Mouse (Mus musculus) midbrain, embryonic 16.5 days (tissue): ENCODE results near the gene Ablim2. TPM values are rescaled to one million over a fixed set of nuclear protein-coding genes. Genes with fewer than 3 reads are reported as not detected.

ENCODE experiments used
- ATAC-seq: fragments of 200-750 bp; cut with Nextera tagmentation; 2 replicates; pipeline ENCODE4 v1.8.0; 2017; ENCODE audit warnings: moderate TSS enrichment
- H3K27ac ChIP-seq: fragments of 300-500 bp; sonication (generic); 2 replicates; pipeline ENCODE4 v1.5.1; 2014; ENCODE audit warnings: mild to moderate bottlenecking, low read length, mixed read lengths
- H3K27me3 ChIP-seq: fragments of 300-500 bp; sonication (generic); 2 replicates; pipeline ENCODE4 v1.6.1; 2014; ENCODE audit warnings: low read depth, low read length, mixed read lengths; ENCODE audit not compliant: control insufficient read depth, insufficient read depth
- H3K36me3 ChIP-seq: fragments of 300-500 bp; sonication (generic); 2 replicates; pipeline ENCODE4 v1.6.1; 2014; ENCODE audit warnings: mild to moderate bottlenecking, low read length, moderate library complexity, mixed read lengths; ENCODE audit not compliant: control insufficient read depth, insufficient read depth
- H3K4me1 ChIP-seq: fragments of 300-500 bp; sonication (generic); 2 replicates; pipeline ENCODE4 v1.6.1; 2014; ENCODE audit warnings: mild to moderate bottlenecking, low read length, mixed read lengths; ENCODE audit not compliant: control insufficient read depth, insufficient read depth
- H3K4me2 ChIP-seq: fragments of 300-500 bp; sonication (generic); 2 replicates; pipeline ENCODE4 v1.6.1; 2014; ENCODE audit warnings: mild to moderate bottlenecking, low read length, mixed read lengths
- H3K4me3 ChIP-seq: fragments of 300-500 bp; sonication (generic); 2 replicates; pipeline ENCODE4 v1.5.1; 2014; ENCODE audit warnings: low read depth, mild to moderate bottlenecking, low read length, moderate library complexity, mixed read lengths
- H3K9ac ChIP-seq: fragments of 300-500 bp; sonication (generic); 2 replicates; pipeline ENCODE4 v1.6.1; 2014; ENCODE audit warnings: low read depth, low read length, mixed read lengths
- H3K9me3 ChIP-seq: fragments of 300-500 bp; sonication (generic); replicated peaks from 2 replicates; pipeline ENCODE4 v1.6.1; 2014; ENCODE audit warnings: mild to moderate bottlenecking, low read length, mixed read lengths; ENCODE audit not compliant: control insufficient read depth, poor library complexity, severe bottlenecking
- WGBS: fragments of 180-500 bp; shearing (Covaris S2); extraction: QIAGEN DNeasy Blood & Tissue Kit; methylation state at CpG from one replicate; pipeline ENCODE4 v1.1.7; 2014; 5-methylcytosine and 5-hydroxymethylcytosine counted together
- polyA plus RNA-seq: library from polyadenylated mRNA; unstranded; fragments of >200 nt; fragmentation: Nextera tagmentation; extraction: Ambion mirVana; gene quantifications from 2 replicates; pipeline ENCODE4 v1.2.1, GENCODE M21; 2015

Gene Ablim2
- polyA plus RNA-seq, 1 experiment from 2014 or later = 36.2 TPM

GRCm38 (mm10) chr5:35920076-35920475 is 162.4 kb downstream of the Ablim2 start:
- 22% methylated on average over 4 of the region's 4 CpGs for WGBS
- no peak for ATAC-seq
- peaks cover 52% of the 10 kb centered on the region for H3K4me1 ChIP-seq
- no peak overlapping the region for H3K27ac ChIP-seq
- no peaks in the 10 kb centered on the region for H3K9me3 ChIP-seq
- no peak overlapping the region for H3K9ac ChIP-seq
- H3K4me2 ChIP-seq = no peak overlapping the region
- no peak overlapping the region for H3K4me3 ChIP-seq
- H3K27me3 ChIP-seq = no peaks in the 10 kb centered on the region
- no peaks in the 10 kb centered on the region for H3K36me3 ChIP-seq

DNA sequence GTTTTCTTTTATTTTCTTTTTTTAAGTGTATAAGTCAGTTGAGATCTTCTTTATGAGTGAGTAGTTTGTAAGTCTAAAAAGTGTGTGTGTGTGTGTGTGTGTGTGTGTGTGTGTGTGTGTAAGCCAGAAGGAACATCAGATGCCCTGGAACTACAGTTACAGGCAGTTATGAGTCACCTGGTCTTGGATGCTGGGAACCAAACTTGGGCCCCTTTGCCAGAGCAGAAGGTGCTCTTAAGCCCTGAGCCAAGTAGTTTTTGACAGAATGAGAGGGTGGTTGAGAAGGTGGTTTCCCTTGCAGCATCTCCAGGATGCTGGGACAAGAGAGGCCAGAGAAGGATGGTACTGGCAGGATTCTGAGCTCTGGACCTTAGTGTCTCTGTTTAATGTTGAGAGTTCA is 162.9 kb downstream of the Ablim2 start:
- H3K27ac ChIP-seq = no peak overlapping the region
- no peaks in the 10 kb centered on the region for H3K27me3 ChIP-seq
- no peaks in the 10 kb centered on the region for H3K36me3 ChIP-seq
- H3K4me2 ChIP-seq = no peak overlapping the region
- H3K9ac ChIP-seq = no peak overlapping the region
- ATAC-seq = no peak
- H3K4me1 ChIP-seq = peaks cover 51% of the 10 kb centered on the region
- no peaks in the 10 kb centered on the region for H3K9me3 ChIP-seq
- H3K4me3 ChIP-seq = no peak overlapping the region

DNA sequence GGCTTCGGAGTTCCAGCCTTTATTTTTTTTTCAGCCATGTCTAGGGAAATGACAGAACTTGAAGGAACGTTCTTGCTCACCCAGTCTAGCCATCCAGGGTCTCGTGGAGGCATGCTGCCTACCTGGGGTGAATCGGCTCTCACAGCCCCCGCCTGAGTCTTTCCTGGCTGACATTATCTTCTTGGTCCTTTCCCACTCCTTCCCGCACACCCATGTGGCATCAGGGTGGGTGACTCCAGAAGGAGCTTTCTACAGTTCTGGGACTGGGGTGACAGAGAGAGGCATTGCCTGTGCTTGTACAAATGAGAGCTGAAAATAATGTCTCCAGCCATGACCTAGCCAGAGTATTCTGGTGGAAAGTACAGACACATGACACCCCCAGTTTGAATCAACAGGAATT is 163.5 kb downstream of the Ablim2 start:
- 78% methylated on average over 6 of the region's 6 CpGs for WGBS
- Histone ChIP-seq H3K9me3 (no peaks in the 10 kb centered on the region), H3K4me1 (peaks cover 53% of the 10 kb centered on the region), H3K9ac (no peak overlapping the region), H3K27me3 (no peaks in the 10 kb centered on the region), H3K36me3 (no peaks in the 10 kb centered on the region), H3K4me3 (no peak overlapping the region), H3K27ac (peak overlapping the region; percentile 52; the same call in 1 of the 2 replicates), H3K4me2 (no peak overlapping the region)
- no peak for ATAC-seq

GRCm38 (mm10) chr5:35921595-35922254 is 164.0 kb downstream of the Ablim2 start:
- Histone ChIP-seq H3K27me3 (no peaks in the 10 kb centered on the region), H3K36me3 (no peaks in the 10 kb centered on the region), H3K9me3 (no peaks in the 10 kb centered on the region), H3K4me2 (no peak overlapping the region), H3K4me1 (peaks cover 55% of the 10 kb centered on the region), H3K27ac (no peak overlapping the region), H3K9ac (no peak overlapping the region), H3K4me3 (no peak overlapping the region)
- 50% methylated on average over 10 of the region's 10 CpGs for WGBS
- no peak for ATAC-seq

- ATAC-seq = no peak
- 94% methylated on average over 6 of the region's 6 CpGs for WGBS
- no peak overlapping the region for H3K4me3 ChIP-seq
- no peak overlapping the region for H3K4me2 ChIP-seq
- H3K9me3 ChIP-seq = no peaks in the 10 kb centered on the region
- H3K4me1 ChIP-seq = peaks cover 49% of the 10 kb centered on the region
- no peaks in the 10 kb centered on the region for H3K27me3 ChIP-seq
- H3K36me3 ChIP-seq = no peaks in the 10 kb centered on the region
- H3K9ac ChIP-seq = no peak overlapping the region
- H3K27ac ChIP-seq = no peak overlapping the region
Observed at GRCm38 (mm10) chr5:35923448-35923847, 165.8 kb downstream of the Ablim2 start.

DNA sequence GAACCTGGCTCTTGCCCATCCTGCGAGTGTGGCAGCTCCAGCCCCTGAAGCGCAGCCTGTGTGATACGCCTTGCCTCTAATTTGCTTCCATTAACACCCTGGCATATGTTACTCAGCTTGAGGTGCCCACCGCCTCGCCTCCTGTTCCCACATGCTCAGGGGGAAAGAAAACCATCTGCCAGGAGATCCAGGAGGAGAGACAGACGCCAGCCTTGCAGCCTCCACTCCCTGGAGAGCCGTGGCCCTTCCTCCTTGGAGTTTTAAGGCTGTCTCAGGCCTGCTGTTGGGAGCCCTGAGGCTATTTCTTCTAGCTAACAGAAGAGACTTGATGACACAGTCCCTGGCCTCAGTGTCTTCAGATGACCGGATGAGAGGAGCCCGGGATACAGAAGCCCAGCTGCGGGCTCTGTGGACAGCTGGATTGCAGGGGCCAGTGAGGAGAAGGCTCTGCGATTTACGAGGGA is 167.5 kb downstream of the Ablim2 start:
- H3K27ac ChIP-seq = 0 out of 2 replicates have a peak overlapping the region, but pooled peaks have one; percentile 39
- H3K4me2 ChIP-seq = no peak overlapping the region
- no peak overlapping the region for H3K4me3 ChIP-seq
- H3K9ac ChIP-seq = no peak overlapping the region
- WGBS = 36% methylated on average over 12 of the region's 12 CpGs
- H3K4me1 ChIP-seq = peaks cover 40% of the 10 kb centered on the region
- H3K27me3 ChIP-seq = no peaks in the 10 kb centered on the region
- H3K9me3 ChIP-seq = no peaks in the 10 kb centered on the region
- H3K36me3 ChIP-seq = no peaks in the 10 kb centered on the region
- no peak for ATAC-seq

- Histone ChIP-seq H3K36me3 (no peaks in the 10 kb centered on the region), H3K4me1 (peaks cover 38% of the 10 kb centered on the region), H3K4me2 (no peak overlapping the region), H3K9ac (no peak overlapping the region), H3K4me3 (no peak overlapping the region), H3K27me3 (no peaks in the 10 kb centered on the region), H3K9me3 (no peaks in the 10 kb centered on the region), H3K27ac (no peak overlapping the region)
- WGBS = 58% methylated on average over 8 of the region's 8 CpGs
- no peak for ATAC-seq
Observed at GRCm38 (mm10) chr5:35926511-35926910, 168.8 kb downstream of the Ablim2 start.

GRCm38 (mm10) chr5:35931296-35931695 is 173.6 kb downstream of the Ablim2 start:
- Histone ChIP-seq H3K4me2 (no peak overlapping the region), H3K9ac (no peak overlapping the region), H3K4me1 (peaks cover 25% of the 10 kb centered on the region), H3K9me3 (no peaks in the 10 kb centered on the region), H3K27ac (no peak overlapping the region), H3K27me3 (no peaks in the 10 kb centered on the region), H3K4me3 (no peak overlapping the region), H3K36me3 (peaks cover 5% of the 10 kb centered on the region; the same call in 1 of the 2 replicates)
- no peak for ATAC-seq
- 65% methylated on average over 5 of the region's 5 CpGs for WGBS

DNA sequence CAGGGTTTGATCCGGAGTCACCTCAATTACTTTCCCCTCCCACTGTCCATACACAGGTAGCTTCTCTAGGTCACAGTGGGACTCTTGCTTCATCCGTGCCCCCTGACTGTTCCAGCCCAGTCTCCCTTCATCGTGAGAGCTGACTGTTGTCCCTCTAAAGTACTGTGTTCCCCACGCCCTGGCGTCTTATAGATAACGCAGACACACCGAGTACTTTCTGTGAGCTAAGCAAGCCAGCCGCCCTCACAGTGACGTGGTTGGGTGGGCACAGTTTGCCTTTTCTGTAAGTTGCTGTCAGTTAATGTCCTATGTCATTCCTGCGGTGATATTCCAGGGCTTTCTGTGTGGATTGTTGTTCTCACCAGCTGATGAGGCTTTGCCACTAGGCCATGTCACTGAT is 175.4 kb downstream of the Ablim2 start:
- Histone ChIP-seq H3K27ac (no peak overlapping the region), H3K27me3 (no peaks in the 10 kb centered on the region), H3K9me3 (no peaks in the 10 kb centered on the region), H3K4me3 (no peak overlapping the region), H3K36me3 (peaks cover 5% of the 10 kb centered on the region; the same call in 1 of the 2 replicates), H3K4me2 (no peak overlapping the region), H3K4me1 (peaks cover 17% of the 10 kb centered on the region; the same call in 1 of the 2 replicates), H3K9ac (no peak overlapping the region)
- WGBS = 76% methylated on average over 10 of the region's 10 CpGs
- no peak for ATAC-seq
